Mouse (Mus musculus): ENCODE results near the gene Narfl.

The Narfl gene

DNA sequence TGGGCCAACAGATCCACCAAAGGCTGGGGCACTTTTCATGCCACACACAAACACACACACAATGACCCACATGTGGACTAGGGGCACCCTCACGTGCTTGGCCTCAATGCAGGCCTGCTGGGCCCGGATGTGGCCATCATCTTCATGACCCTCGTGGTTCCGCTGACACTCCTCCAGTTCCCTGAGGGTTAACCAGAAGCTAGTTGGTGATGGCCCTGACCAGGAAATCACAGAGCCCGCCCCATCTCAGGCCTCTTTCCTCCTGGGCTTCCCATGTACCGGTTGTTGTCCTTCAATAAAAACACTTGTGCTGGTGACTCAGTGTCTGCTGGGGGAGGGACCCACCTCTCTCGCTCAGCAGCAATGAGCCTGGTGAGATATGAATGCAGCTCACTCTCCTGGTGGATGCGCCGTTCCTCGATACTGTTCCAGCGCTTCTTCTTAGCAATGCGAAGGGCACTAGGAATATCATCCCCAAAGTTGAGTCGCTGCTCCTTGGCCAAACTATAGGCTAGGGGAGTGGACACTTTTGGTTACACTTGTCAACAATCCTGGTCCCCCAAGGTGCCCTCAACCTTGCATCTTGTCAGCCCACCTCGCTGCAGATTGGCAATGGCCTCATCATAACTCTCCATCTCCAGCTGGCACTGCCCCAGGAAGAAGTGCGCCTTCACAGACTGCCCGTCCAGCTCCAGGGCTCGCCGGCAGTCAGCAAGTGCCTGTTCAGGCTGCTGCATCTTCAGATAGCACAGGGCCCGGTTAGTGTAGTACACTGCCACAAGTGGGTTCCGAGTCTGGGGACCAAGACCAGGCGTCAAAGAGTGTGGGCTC is 58.1 kb downstream of the Narfl start:
- DNase-seq, result no peak

DNA sequence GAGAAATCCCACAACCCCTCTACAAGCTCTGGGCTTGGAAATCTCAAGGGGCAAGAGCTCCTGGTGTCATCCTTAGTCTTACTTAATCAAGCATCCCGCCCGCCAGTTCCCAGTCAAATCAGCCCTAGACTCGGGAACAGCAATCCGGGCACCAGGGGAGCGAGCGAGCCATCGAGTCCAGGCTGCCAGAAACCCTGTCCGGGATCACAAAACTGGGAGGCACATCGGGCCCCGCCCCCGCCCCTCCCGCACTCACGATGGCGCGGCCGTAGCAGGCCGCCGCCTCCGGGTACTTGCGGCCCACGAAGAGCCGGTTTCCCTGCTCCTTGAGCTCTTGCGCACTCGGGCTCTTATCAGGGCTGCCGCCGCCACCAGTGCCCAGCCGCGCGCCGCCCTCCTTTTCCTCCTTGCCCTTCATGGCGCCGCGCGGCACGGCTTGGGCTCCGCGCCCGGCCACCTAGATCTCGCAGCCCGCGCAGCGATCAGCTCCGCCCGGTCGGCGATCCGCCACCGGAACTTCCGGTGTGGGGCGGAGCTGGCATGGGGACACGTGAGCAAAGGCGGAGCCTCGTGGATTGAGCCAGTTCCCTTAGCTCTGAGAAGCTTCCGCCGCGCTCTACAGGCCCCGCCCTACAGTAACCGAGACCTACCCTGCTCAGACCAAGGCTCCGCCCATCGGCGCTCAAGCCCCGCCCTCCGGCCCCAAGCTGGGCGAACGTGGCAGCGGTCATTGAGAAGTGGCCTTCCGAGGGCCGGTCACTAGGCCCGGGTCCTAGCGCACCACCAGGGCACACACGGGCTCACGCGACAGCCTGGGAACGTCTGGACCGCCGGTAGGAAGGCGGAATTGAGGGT is 59.1 kb downstream of the Narfl start:
- DNase-seq, result peak; percentile 97
